Mouse (Mus musculus) kidney, adult 11 months (tissue): Measurements from ENCODE around the gene Cnr2.
A peak's percentile ranks its signal among the peaks of the same experiment; 100 is the strongest.

Experiments
- DNase-seq: peaks from one replicate; pipeline ENCODE4 v3.0.0; 2022

Cnr2 gene

DNA sequence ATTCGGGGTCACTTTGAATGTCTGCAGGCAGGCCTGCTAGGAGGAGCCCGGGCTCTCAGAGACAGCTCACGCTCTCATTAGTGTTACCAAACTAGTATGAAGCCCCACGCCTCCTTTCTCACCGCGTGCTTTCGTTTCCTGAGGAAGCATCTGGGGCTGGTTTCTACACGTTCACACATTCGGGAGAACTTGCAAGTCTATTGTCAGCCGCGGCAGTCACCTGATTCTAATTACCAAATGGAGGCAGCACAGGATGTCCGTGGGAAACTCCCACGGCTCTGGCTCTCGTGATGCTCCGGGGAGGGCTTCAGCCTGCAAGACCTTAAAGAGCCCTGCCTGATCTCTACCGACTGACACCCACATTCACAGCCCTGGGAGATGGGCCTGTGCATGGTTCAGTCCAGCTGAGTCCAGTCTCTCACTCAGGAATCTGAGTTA, 18.6 kb upstream of the Cnr2 start:
- peak; percentile 83 for DNase-seq

- peak; percentile 33 for DNase-seq
These were observed 17.5 kb upstream of the Cnr2 start for GRCm38 (mm10) chr4:135877742-135878141.

DNA sequence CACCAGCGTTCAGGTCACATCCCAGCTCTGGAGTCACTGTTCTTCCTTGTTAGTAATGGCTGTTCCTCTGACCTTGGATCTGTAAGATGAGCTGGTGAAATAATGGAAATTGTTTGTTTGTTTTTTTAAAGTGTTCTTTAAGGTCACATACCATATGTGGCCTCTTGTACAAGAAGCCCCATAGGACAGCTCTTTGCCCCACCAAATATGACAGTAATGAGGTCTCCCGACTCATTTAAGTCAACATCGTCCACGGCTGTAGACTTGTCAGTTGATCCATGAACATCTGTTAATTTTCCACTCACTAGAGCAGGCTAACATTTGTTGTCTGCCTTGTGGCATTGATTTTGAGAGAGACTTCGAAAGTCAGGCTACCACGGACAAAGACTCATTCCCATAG, 16.2 kb upstream of the Cnr2 start:
- no peak for DNase-seq

DNA sequence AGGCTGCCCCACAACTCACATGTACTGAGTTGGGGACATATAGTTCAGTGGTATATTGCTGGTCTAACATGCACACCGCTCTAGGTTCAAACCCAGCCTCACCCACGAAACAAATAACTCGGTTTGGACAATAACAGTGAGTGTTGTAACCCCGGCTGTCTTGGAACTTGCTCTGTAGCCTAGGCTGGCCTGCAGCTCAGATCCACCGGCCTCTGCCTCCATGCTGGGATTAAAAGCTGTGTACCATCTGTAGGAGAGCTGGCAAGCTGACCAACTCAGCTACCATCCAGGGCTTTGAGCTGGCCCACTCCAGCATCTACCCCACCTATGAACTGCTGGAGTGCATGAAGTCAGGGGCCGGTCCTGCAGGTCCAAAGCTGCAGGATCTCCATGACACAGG, 15.2 kb upstream of the Cnr2 start:
- no peak for DNase-seq

DNA sequence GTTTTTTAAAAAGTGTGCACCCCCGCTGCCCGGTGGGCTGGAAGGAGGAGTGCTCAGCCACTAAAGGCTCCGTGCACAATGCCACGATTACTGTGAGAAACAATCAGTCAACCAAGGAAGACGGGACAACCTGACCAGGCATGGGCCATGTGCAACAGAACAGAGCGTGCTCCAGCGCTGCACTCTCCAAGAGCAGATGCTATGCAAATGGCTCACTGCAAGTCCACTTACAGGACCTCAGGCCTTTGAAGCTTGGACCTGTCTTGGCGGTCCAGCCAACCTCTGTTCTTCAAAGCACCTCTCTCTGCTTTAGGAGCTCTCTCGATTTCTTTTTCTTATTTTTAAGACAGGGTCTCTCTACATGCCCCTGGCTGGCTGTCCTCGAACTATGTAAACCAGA, 14.6 kb upstream of the Cnr2 start:
- DNase-seq = no peak

DNA sequence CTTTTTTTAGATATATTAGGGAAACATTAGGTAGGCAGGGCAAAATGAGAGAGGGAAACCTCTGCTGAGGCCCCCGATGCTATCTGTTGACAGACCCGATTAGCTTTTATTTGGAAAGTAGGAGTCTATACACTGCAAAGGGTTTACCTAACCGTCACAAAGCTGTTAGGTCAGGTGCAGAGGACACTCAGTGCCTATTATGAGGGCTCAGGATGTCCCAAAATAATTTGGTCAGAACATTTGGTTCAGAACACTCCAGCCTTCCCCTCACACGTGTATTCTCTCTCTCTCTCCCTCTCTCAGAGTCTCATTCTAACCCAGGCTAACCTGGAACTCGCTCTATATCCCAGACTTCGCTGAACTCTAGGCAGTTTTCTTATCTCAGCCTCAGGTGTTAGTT, 13.2 kb upstream of the Cnr2 start:
- DNase-seq = no peak

DNA sequence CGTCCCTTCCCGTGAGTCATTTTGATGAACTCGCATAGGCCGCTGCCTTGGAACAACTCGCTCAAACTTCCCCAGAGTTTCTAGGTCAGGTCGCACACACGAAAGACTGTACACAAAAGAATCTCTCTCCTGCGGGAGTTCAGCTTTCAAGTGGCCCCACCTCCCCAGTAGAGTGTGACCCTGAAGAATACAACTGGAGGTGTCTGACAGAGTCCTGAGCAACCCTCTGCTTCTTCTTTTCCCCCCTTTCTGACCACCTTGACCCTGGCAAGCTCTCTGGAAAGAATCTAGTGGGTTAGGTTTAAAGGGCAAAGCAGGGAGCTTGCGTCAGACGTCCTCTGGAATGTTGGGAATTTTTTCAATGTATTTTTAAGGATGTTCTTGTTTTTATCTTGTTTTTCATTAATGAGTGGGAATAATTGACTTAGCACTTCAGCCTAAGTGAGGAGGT, 11.8 kb upstream of the Cnr2 start:
- peak; percentile 33 for DNase-seq

DNA sequence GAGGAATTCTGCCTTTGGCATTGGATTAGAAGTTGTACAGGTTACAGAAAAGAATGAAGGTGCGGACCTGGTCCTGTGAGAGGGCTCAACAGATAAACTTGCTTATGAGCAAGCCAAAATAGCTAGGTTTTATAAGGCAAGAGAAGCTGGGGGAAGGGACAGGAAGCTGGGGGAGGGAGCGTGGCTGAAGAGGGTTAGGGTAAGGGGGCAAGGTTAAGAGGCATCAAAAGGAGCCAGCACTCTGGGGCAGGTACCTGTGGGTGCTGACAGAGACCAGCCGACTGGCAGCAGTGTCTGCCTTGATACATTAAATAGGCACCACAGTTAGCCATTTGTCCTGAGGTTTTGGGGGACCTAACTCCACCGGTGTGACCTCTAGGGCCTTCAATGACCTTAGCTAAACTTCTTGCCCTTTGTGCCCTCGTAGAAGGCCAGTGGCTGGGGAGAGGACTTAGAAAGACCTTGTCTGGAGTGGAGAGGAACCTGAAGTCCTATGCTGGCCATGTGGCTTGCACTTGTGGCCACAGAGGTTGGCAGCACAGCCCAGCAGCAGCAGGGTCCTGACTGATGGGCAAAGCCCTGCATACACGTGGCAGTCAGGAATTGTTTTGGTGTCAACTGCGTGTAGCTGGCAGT, 11.2 kb upstream of the Cnr2 start:
- DNase-seq = no peak

GRCm38 (mm10) chr4:135884531-135884930, 10.7 kb upstream of the Cnr2 start:
- DNase-seq = no peak

DNA sequence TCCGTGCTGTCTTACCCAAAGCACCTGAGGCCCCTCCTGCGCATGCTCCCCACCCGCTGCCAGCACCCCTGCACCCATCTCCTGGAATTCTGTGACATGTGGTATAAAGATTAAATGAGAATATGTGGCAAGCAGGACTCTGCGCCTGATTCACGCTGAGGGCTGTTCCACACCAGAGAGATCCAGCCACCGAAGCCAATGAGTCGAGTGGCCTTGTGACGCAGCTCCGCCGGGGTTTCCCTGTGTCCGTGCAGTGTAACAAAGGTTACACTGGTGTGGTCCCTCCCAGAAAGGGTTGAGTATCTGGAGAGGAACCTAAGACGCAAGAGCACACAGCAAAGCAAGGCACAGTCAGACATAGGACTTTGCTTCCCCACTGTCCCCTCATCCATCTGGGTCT, 9.5 kb upstream of the Cnr2 start:
- DNase-seq = no peak

DNA sequence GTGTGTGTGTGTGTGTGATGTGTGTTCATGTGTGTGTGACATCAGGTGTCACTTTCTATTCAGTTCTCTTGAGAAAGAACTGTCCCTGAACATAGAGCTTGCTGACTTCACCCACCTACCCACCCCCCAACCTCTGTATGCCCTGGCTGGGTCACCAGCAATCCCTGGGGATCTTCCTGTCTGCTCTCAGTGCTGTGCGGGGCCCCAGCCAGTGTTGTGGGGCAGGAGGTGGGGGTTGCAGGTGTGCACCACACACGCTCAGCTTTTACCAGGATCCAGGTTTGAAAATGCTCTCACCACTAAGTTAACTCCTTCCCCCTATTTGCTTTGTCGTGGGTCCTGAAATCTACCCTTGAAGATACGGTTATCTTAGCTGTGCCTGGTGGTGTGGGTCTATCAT, 9.0 kb upstream of the Cnr2 start:
- DNase-seq = no peak

DNA sequence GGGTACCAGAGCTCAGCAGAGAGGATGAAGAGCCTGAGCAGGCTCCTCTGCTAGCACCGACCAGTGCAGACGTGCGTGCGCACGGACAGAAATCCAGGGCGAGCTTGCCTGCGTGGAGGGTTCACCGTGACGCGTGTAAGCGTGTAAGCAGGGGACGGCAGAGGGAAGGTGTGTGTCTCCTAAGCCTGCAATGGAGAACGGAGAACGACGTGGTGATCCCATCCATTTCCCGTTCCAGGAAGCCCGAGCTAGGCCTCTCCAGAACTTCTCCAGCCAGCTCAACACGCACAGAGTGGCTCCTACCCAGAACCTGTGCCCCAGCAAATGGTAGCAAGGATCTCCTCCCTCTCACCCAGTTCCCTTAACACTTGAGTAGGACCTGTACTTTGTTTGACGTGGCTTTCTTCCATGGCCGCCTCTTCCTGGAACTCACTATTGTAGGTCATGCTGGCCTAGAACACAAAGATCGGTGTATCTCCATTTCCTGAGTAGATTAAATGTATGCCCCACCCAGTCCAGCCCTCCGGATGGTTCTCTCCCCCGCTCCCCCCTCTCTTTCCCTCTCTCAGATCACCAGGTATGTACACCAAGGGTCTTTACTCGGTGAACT, 6.6 kb upstream of the Cnr2 start:
- no peak for DNase-seq

GRCm38 (mm10) chr4:135889146-135889883, 5.9 kb upstream of the Cnr2 start:
- DNase-seq = no peak

DNA sequence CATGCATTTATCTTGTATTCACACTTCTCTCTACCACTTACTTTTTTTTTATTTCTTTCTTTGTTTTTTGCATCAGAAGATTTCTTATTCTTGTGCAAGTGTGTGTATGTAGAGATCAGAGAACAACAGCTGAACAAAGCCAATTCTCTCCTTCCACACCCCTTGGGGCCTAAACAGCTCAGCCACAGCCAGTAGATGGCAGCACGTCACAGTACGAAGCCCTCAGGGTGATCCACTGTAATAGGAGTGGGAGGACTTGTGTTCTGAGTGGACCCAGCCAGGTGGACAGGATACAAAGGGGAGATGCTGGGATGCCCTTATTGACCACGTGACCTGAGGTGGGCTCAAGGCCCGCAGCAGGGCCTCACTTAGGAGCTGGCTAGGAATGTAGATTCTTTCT, 5.3 kb upstream of the Cnr2 start:
- peak; percentile 60 for DNase-seq

DNA sequence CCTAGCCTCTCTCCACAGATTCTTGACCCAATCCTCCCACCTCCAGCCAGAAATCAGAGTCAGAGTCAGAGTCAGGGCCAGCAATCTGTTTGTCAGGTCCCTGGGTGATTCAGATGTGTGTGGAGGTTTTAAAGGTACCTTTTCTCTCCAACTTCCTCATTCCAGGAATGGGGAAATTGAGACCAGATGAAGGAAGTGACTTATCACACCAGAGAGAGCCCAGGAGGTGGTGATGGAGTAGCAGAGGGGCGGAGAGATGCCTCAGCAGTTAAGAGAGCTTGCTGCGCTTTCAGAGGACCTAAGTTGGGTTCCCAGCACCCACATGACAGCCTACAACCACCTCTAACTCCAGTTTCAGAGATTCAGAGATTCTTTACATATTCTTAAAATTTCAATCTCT, 3.7 kb upstream of the Cnr2 start:
- no peak for DNase-seq

- no peak for DNase-seq
These were observed 2.3 kb upstream of the Cnr2 start for GRCm38 (mm10) chr4:135892884-135893283.

DNA sequence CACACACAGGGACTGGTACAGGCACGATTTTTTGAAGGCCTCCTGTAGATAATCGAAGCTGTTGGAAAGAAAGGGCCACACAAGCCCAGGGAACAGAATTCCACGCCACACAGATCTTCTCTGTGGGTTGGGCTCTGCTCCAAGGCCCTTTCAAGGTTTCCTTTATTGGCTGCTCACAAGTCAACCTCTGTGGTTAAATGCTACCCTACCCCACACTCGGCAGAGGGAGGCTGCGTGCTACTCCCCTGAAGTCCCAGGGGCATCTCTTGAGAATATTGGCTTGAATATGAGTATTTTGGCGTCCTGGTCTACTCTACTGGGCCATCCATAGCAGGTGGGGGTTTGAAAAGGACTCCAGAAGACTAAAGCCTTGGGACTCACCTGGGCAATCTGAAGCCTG, 963 bp downstream of the Cnr2 start:
- no peak for DNase-seq

GRCm38 (mm10) chr4:135898380-135899049, 3.3 kb downstream of the Cnr2 start:
- no peak for DNase-seq

DNA sequence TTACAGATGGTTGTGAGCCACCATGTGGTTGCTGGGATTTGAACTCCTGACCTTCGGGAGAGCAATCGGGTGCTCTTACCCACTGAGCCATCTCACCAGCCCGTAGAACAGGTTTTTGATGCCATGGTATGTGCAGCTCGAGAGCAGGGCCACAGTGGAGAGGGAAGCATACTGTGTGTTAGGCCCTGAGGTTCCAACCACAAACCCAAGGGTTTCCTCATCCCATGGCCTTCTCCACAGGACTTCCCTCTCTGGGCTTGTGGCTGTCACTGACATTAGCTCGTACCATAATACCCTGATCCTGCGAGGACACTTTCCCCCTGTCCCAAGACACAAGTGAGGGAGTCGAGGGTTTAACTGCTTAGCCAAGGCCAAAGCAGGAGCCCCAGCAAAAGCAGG, 3.9 kb downstream of the Cnr2 start:
- no peak for DNase-seq

- no peak for DNase-seq
These were observed 4.8 kb downstream of the Cnr2 start for GRCm38 (mm10) chr4:135900008-135900407.

- DNase-seq = no peak
These were observed 7.5 kb downstream of the Cnr2 start for GRCm38 (mm10) chr4:135902606-135903242.

DNA sequence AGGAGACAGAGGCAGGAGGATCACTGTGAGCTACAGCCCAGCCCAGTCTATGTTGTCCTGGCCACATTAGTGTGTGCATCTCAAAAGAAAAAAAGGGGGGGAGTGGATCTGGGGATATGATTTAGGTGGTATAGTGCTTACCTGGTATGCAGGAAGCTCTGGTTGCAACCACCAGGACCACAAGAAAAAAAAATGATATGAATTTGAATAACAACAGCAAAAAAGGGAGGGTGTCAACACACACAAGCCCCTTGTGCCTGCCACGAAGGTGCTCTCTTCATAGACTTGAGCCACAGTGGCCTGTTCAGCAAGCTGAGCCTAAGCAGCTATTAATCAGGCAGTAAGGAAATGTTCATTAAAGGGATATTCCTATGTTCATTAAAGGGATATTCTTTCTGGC, 9.6 kb downstream of the Cnr2 start:
- DNase-seq = no peak

- DNase-seq = no peak
These were observed 11.4 kb downstream of the Cnr2 start for GRCm38 (mm10) chr4:135906633-135907032.
